Mouse (Mus musculus) adrenal gland, adult 8-10 months (tissue): ENCODE data around the gene March6. TPM values are rescaled to one million over a fixed set of nuclear protein-coding genes. Genes with fewer than 3 reads are reported as not detected.
A peak's percentile ranks its signal among the peaks of the same experiment; 100 is the strongest.

Source experiments
- DNase-seq: peaks from one replicate; pipeline ENCODE4 v3.0.0; 2022
- total RNA-seq, 4 experiments: library from RNA; stranded (reverse); gene quantifications; 2 replicates each; pipeline ENCODE4 v1.2.4; 2022

The March6 gene
- total RNA-seq, 4 experiments from 2014 or later = 143 to 180 (median 160) TPM

- no peak for DNase-seq
These were observed 19.5 kb downstream of the March6 start for GRCm38 (mm10) chr15:31511406-31511771.

- no peak for DNase-seq
These were observed 20.1 kb downstream of the March6 start for GRCm38 (mm10) chr15:31510477-31511405.

- DNase-seq = no peak
These were observed 25.8 kb downstream of the March6 start for GRCm38 (mm10) chr15:31505082-31505481.

GRCm38 (mm10) chr15:31503447-31503846, 27.4 kb downstream of the March6 start:
- DNase-seq = no peak

- no peak for DNase-seq
These were observed 27.9 kb downstream of the March6 start for GRCm38 (mm10) chr15:31502996-31503395.

GRCm38 (mm10) chr15:31502313-31502712, 28.5 kb downstream of the March6 start:
- DNase-seq = no peak

GRCm38 (mm10) chr15:31494803-31495202, 36.0 kb downstream of the March6 start:
- DNase-seq = no peak

GRCm38 (mm10) chr15:31494310-31494709, 36.5 kb downstream of the March6 start:
- no peak for DNase-seq

GRCm38 (mm10) chr15:31487407-31487806, 43.4 kb downstream of the March6 start:
- DNase-seq = no peak

- no peak for DNase-seq
These were observed 54.2 kb downstream of the March6 start for GRCm38 (mm10) chr15:31476678-31477077.

GRCm38 (mm10) chr15:31472645-31473574, 57.9 kb downstream of the March6 start:
- no peak for DNase-seq

- DNase-seq = no peak
These were observed 59.3 kb downstream of the March6 start for GRCm38 (mm10) chr15:31471529-31471928.

- no peak for DNase-seq
These were observed 61.4 kb downstream of the March6 start for GRCm38 (mm10) chr15:31469497-31469896.

GRCm38 (mm10) chr15:31468806-31469205, 62.0 kb downstream of the March6 start:
- no peak for DNase-seq

- DNase-seq = no peak
These were observed 64.1 kb downstream of the March6 start for GRCm38 (mm10) chr15:31466749-31467148.

GRCm38 (mm10) chr15:31466295-31466694, 64.6 kb downstream of the March6 start:
- DNase-seq = no peak

GRCm38 (mm10) chr15:31465806-31466205, 65.0 kb downstream of the March6 start:
- no peak for DNase-seq

- DNase-seq = no peak
These were observed 70.3 kb downstream of the March6 start for GRCm38 (mm10) chr15:31460571-31460970.

- peak; percentile 77 for DNase-seq
These were observed 72.8 kb downstream of the March6 start for GRCm38 (mm10) chr15:31458081-31458480.

GRCm38 (mm10) chr15:31456381-31456780, 74.5 kb downstream of the March6 start:
- no peak for DNase-seq

GRCm38 (mm10) chr15:31454861-31455295, 76.0 kb downstream of the March6 start:
- DNase-seq = no peak

- no peak for DNase-seq
These were observed 76.6 kb downstream of the March6 start for GRCm38 (mm10) chr15:31454096-31454860.
